Mouse (Mus musculus) MN1 (cell line): ENCODE data around the gene Irf9.
A peak's percentile ranks its signal among the peaks of the same experiment; 100 is the strongest.

Experiments used
- DNase-seq: peaks from one replicate; pipeline ENCODE4 v3.0.0-alpha.2; 2016; ENCODE audit warnings: low spot score

Gene Irf9

DNA sequence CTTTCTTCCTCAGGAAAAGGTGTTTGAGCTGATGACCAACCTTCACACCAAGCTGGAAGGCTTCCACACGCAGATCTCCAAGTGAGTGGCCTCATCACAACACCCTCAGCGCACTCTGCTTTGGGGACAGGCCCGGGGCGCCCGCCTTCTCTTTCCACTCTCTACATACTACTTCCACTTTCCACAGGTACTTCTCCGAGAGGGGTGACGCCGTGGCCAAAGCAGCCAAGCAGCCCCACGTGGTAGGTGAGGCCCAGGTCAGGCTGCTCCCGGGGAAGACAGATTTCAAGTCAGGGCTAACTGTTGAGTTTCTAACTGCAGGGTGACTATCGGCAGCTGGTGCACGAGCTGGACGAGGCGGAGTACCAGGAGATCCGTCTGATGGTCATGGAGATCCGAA lies 22.6 kb upstream of the Irf9 start:
- no peak for DNase-seq

DNA sequence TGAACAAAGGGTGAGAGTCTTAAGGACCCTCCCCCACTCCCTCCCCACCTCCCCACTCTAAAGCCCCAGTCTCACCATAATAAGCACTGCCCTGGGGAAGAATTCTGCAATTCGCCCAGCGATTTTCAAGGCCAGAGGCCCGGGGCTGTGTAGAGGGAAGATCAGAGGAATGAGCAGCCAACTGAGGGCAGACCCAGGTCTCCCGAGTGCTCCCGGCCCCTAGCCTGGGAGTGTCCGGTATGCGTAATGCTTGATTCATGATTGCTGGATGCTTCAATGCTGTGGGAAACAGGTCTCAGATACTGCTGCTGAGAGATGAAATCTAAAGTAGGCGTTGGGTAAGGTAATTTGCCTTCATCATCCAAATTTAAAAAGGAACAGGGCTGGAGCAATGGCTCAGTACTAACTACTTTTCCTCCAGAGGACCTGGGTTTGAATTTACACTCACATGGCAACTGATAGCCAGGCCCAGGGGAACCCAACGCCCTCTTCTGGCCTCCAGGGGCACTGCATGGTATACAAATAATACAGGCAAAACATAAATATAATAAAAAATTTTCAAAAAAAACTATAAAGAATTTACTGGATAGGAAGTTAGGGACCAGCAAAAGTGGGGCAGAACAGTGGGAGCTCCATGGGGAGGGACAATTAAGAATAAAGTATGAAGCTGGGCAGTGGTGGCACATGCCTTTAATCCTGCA lies 21.2 kb upstream of the Irf9 start:
- DNase-seq, result no peak

DNA sequence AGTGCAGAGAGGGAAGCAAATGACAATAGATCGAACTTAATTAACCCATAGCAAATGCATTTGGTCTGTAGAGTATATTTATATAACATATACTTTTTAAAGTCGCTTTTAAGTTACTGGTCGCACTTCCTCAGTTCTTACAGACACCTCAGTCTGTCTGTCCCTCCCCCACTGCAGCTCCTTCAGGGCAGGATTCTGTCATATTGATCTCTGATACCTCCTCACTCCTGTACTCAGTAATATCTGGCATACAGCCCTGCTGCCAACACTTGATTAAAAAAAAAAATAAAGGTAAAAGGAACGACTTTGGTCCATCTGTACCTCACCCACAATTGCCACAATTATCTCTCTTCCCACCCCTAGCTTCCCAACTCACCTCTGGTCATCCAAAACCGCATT lies 19.1 kb upstream of the Irf9 start:
- no peak for DNase-seq

DNA sequence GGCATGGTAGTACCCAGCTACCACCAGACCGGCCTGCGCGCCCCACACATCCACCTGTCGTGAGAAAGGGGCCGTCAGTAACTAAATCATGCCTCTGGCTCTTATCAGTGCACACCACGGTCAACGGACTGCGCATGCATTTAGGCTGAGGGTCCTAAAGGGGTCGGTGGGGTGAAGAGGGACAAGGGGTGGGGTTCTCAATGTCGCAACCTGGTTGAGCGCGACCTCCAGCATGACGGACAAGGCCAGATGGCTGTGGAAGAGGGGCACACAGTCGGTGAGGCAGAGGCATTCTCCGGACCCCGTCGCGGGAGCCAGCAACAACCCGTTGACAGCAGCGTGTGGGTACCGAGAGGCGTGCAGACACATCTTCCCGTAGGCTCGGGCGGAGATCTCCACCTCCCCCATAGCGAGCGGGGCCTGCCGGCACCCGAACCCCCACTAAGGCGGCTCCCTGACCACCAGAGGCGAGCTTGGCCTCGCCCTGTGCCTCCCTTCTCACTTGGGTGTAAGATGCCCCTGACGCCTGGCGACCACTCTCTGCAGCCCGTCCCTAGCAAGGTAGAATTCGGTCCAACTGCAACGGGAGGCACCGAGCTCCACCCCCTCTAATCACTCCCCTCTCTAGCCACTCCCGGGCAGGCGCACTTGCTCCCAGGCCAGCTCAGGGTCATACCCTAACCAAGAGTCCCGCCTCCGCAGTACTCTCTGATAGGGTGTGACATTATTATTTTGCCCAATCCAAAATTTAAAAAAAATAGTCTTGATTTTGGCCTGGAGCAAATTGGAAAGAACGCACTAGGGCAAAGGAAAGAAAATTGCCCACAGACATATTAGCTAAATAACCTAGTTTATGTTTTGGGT lies 18.4 kb upstream of the Irf9 start, which contains the start of gene Emc9:
Emc9 (minus strand) TSS at position 601 of the 864 bp plus-strand sequence.
- peak; percentile 70 for DNase-seq

DNA sequence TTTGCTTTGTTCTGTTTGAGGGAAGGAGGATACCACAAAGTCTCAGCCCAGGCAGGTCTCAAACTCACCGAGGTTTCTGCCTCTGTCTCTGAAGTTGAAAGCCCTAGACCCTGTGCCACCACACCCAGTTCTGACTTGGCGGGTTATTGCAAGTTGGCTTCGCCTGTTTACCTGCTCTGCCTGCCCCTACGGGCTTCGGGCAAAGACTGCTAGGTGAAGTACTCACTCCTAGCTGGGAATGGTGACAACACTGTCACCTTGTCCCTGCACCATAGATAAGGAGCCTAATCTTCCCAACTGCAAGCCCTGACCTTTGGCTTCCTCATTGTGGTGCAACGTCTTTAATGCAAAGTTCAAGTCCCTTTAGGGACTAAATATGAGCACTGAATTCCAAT lies 17.8 kb upstream of the Irf9 start:
- DNase-seq, result no peak

DNA sequence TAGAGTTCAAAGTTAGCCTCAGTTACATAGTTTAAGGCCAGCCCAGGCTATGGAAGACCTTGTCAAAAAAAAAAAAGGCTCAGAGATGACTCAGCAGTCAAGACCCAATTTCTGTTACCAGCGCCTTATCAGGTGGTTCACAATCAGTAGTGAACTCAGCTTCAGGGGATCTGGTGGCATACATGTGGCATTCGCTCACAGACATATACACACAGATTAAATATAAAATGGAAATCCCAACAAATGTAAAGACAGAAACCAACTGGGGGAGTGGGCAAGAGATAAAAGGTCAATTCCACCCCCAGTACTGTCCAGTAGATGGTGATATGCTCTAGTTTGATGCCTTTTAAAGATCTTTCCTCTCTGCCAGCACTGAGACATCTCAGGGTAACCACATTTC lies 17.2 kb upstream of the Irf9 start:
- no peak for DNase-seq

DNA sequence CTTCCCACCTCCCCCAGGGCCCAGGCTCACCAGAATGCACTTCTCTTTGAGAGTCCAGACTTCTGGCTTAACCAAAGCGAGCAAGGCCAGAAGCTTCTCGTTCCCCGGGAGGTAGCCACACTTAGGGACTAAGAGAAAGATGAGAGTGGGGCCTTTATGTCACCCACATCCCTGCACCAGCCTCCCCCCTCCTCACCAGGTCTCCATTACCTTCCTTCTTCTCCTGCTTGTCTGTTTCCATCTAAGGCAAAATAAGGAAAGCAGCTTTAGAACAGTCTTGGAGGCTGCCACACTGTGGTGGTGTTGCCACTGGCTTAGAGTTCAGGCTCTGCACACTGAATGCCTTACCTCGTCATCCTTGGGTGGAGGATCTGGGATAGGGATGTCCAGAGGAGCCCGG lies 14.1 kb upstream of the Irf9 start:
- no peak for DNase-seq

DNA sequence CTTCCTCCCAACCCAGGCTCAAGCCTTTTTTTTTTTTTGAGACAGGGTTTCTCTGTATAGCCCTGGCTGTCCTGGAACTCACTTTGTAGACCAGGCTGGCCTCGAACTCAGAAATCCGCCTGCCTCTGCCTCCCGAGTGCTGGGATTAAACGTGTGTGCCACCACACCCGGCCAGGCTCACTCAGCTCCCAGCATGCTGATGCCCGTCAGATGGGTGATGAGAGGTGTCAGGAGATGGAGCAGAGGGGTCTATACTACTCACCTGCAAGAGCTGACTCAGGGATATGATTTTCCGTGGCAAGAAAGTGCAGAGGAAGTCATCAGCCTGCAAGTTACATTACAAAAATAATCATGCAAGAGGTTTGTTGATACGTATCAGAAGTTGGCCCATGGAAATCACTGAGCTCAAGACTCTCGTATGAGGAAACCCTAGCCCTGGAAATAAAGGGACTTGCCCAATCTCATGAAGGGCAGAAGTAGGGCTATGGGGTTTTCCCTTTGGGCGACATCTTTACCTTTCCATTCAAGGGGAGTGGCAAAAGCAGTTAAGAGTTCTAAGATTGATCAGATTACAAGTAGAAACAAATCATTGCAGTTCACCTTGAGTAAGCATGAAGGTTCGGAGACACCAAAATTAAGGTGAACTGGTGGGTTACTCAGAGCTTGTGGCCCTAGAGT lies 13.5 kb upstream of the Irf9 start:
- DNase-seq, result no peak

DNA sequence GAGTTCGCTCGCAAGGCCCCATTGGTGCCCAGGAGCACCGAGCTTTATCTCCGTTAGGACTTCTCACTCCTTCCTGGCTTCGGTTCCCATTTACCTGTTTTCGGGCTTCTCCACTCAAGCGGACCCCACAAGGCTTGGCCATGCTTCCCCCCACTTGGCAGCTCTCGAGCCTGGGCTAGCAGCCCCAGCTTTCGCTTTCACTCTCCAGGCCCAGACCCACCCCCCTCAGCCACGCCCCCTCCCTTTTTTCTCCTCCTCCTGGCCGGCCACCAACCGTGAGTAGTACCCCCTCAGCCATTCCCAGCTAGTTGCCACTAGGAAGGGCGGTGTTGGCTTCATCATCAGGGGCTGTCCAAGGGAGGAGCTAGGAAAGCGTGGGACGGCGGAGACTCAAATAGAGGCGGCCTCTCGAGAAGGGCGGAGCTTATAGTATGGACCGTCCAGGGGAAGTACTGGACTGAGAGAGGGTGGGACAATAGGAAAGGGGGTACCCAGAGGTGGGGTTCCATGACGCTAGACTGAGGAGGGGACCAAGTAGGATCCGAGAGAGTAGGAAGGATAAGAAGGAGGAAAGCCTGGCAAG lies 12.5 kb upstream of the Irf9 start, which contains the start of gene Psme2:
Psme2 (minus strand) TSS at position 366 of the 583 bp plus-strand sequence.
- DNase-seq, result peak; percentile 97

DNA sequence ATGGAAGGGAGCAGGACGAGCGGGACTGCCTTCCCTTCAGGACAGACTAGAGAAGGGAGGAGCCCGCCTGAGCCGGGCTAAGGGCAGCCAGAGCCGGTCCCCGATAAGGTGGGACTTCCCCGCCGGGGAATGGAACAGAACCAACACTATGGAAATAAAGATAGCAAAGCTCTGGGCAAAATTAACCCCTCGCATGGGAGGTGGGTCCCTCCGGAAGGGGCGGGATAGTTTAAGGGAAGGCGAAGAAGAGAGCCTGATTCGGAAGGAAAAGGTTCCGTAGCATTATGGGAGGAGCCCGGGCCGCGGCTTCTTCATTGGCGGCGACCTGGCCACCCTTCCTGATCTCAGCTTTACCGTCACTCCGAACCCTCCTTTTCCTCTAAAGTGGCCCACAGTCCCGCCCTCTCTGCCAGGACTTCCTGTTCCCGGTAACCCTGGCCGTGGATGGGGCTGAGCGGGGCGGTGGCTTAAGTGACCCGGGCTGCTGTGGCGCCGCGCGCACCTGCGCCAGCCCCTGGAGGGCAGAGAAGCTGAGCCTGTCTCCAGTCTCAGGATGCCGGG lies 12.0 kb upstream of the Irf9 start, which contains the start of gene Rnf31:
Rnf31 (plus strand) TSS at position 378 of the 561 bp plus-strand sequence.
- peak; percentile 94 for DNase-seq

DNA sequence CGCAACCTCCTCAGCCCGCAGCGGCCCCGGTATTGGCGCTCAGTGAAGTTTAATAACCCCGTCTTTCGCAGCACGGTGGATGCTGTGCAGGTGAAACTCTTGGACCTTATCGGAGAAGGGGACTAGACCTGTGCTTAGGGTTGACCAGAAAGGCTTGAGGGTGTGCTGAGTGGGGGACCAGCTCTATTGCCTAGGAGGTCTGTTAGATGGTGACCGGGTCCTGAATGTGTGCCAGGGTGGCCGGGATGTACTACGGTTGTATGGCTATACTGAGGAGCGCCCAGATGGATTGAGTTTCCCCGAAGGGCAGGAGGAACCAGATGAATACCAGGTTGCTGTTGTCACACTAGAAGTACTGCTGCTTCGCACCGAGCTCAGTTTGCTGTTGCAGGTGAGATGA lies 11.1 kb upstream of the Irf9 start:
- DNase-seq, result peak; percentile 43

DNA sequence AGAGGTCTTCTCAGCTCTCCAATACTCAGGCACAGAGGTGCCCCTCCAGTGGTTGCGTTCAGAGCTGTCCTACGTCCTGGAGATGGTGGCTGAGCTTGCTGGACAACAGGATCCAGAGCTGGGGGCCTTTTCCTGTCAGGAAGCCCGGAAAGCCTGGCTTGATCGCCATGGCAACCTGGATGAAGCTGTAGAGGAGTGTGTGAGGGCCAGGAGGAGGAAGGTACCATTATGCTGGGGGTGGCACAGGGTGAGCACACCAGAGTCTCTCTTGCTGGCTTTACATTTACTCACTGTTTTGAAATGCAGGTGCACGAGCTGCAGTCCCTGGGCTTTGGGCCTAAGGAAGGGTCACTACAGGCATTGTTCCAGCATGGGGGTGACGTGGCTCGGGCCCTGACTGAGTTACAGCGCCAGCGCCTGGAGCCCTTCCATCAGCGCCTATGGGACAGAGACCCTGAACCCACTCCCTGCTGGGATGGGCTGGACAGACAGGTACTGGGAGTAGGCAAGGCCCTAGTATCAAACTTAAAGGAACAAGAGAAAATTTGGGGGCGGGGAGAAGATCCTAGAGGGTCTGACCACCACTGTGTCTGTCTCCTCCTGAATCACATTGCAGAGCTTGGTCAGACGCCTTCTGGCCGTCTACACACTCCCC lies 7.2 kb upstream of the Irf9 start:
- DNase-seq, result no peak

DNA sequence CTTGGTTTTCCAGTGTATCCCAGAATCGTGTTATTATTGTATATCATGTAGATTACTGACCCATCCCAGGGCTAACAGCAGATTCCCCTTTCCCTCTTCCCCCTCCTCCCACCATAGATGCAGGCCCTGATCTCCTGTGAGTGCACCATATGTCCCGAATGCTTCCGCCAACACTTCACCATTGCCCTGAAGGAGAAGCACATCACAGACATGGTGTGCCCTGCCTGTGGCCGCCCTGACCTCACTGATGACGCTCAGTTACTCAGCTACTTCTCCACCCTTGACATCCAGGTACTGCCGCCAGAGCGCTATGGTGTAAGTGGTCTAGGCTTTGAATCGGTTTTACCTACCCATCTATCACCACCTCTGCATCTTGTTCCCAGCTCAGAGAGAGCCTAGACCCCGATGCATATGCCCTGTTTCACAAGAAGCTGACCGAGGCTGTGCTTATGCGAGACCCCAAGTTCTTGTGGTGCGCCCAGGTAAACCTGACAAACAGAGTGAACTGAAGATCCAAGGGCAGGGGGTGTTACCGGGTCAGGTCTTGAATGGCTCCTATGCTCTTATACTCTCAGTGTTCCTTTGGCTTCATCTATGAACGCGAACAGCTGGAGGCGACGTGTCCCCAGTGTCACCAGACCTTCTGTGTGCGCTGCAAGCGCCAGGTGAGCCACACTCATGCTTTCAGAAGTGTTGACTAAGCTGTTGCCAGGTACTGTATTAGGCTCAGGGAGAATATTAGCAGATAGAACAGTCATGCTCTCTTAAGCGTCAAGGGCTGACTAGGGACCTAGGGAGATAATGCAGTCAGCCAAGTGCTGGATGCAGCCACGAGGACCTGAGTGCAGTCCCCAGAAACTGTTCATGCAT lies 4.6 kb upstream of the Irf9 start:
- no peak for DNase-seq

DNA sequence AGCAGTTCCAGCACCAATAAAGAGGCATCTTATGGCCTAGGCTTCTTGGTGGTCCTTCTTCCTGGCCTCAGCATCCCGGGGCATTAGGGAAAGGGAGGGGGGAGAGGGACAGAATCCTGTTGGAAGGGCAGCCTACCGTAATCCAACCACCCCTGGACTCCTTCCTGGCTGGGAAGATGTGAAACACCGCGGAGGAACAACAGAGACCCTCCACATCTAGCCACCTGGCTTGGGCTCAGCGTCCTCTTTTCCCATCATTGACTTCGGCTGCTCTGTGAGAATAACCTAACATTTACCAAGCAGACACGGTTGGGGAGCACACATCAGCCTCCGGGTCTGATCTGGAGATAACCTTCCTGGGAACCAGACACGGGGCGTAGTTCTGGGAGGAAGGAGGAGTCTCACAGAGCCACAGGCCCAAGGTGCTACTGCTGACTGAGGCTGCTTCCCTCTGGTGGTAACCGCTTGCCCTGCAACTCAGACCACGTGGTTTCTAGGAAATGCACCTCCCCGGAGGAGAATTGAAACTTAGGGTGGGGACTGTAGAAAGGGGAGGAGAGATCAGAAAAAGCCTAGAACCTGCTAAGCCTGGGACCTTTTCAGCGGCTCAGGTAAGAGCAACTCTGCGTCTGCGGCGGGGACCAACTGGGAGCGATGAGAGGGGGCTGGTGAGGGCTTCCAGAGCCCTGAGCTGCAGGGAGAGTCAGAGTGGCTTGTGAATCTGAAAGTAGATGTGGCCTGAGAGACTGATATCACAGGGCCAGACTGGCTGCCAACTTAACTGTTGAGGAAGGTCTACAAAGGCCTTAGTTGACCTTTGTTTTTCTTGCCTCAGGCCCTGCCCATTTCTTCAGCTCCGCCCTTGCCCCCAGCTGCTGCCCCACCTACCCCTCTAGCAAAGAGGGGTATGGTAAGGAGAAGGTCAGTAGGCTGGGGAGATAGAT lies 534 bp downstream of the Irf9 start:
- peak; percentile 90 for DNase-seq

DNA sequence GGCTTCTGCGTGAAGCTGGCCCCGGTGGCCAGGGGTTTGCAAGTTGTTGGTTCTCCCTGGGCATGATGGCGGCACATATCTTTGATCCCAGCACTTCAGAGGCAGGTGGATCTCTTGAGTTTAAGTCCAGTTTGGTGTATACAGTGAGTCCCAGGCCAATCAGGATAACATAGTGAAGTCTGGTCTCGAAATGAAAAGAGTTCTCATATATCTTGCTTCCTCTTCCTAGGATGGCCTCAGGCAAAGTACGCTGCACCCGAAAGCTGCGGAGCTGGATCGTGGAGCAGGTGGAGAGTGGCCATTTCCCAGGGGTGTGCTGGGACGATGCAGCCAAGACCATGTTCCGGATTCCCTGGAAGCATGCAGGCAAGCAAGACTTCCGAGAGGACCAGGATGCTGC lies 1.5 kb downstream of the Irf9 start:
- DNase-seq, result no peak

DNA sequence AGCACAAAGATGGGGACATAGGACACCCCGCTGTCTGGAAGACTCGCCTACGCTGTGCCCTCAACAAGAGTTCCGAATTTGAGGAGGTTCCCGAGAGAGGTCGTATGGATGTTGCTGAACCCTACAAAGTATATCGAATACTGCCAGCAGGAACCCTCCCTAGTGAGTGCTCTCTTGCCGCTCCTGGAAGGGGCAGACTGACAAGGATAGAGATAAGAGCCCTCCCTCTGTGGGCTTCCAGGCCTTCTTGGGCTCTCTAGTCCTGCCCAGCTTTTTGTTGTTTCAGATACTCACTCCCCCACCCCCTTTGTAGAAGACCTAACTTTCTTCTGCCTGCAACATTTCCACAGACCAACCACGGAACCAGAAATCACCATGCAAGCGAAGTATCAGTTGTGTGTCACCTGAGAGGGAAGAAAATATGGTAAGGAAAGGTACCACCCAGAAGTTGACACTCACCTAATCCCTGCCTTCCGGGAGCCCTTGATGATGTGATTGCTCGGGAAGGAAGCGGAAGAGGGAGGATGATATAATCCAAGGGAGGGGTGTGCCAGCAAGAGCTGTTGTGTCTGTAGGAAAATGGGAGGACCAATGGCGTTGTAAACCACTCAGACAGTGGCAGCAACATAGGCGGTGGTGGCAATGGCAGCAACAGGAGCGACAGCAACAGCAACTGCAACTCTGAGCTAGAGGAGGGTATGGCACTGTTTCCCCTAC lies 2.5 kb downstream of the Irf9 start:
- DNase-seq, result no peak

DNA sequence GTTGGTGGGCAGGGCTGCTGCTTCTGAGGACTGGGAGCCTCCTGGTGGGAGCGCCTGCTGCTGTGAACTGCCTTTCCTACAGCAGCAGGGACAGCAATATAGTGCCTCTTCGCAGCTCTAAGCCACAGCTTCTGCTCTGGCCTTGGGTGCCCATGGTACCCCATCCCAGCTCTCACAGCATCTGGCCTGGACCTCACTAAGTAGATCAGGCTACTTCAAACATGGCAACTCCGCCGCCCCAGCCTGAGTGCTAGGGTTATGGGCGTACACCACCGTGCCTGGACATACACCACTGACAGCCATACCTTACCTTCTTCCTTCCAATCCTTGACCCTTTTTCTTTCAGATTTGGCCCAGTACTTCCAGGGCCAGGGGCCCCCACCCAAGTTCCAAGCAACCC lies 5.0 kb downstream of the Irf9 start:
- DNase-seq, result no peak

DNA sequence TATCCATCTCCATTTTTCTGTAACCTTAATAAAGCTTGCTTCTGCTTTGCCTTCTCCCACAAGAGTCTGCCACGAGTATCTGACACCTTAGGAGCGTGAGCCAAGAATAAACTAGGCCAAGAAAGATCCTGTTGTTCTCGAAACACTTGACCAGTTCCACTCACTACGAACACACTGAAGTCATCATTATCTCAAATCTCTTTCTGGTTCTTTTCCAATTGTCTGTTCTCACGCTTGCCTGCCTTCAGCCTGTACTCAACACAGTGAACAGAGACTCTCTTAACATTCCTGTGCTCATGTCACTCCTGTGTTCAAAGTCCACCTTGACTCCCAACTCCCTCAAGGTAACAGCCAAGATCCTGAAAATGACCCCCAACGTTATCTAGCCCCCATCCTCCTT lies 10.0 kb downstream of the Irf9 start:
- DNase-seq, result no peak
